Mouse (Mus musculus): ENCODE data around the gene Akap5. TPM values are rescaled to one million over a fixed set of nuclear protein-coding genes. Genes with fewer than 3 reads are reported as not detected.

Akap5 gene
- total RNA-seq, 2 experiments from 2014 or later = 81.5 to 81.9 TPM

Other genes with a start within 250 kb of the Akap5 start
- gene Esr2, start 147.6 kb upstream of the Akap5 start, total RNA-seq (2021) = under 1 TPM; 0.44 to 0.45 TPM
- not detected for gene Tex21, start 78.1 kb upstream of the Akap5 start, total RNA-seq (2021)
- 10 to 100 TPM; 36.6 to 38.1 TPM for gene Mthfd1, start 69.6 kb upstream of the Akap5 start, total RNA-seq (2021)
- gene Zbtb25, start 44.7 kb downstream of the Akap5 start, total RNA-seq (2021) = 10 to 100 TPM; 15.9 to 16.6 TPM
- gene Zbtb1, start 45.4 kb downstream of the Akap5 start, total RNA-seq (2021) = 1 to 10 TPM; 5.6 to 6.1 TPM
- gene Hspa2, start 79.3 kb downstream of the Akap5 start, total RNA-seq (2021) = 10 to 100 TPM; 63.8 to 79.8 TPM
- gene Ppp1r36, start 92.6 kb downstream of the Akap5 start, total RNA-seq (2021) = 1 to 10 TPM; 1.6 to 1.8 TPM
- gene Plekhg3, start 206.0 kb downstream of the Akap5 start, total RNA-seq (2021) = 10 to 100 TPM; 12.6 to 14.5 TPM